ENCODE assay signal across 33 mouse cellular contexts in genomic region chr11:57813641-57814040, GRCm38 (mm10). TPM values are rescaled to one million over a fixed set of nuclear protein-coding genes. Genes with fewer than 3 reads are reported as not detected.
"Had no signal": no experiment of that assay in that cellular context is flagged by ENCODE, and none has a peak within 500 bp of the region (broad histone marks: within the 10 kb centered on the region; RNA-seq: fewer than 3 reads in every experiment).

No protein-coding gene starts in this region.

- H3K27ac ChIP-seq: heart, adult 2 months; hindbrain, embryonic 13.5 days; hindbrain, embryonic 15.5 days; hindbrain, postnatal 0 days; kidney, embryonic 15.5 days; kidney, postnatal 0 days; left cerebral cortex, adult 2 months; limb, embryonic 10.5 days; limb, embryonic 12.5 days; liver, embryonic 15.5 days had no signal

- H3K9ac ChIP-seq: hindbrain, embryonic 13.5 days; hindbrain, embryonic 15.5 days; kidney, embryonic 15.5 days; limb, embryonic 12.5 days; liver, embryonic 12.5 days; liver, embryonic 15.5 days; liver, postnatal 0 days had no signal

- DNase-seq: gastrocnemius, postnatal 14 days; gastrocnemius, postnatal 36 days; heart, adult 2 months; heart, postnatal 10 days; kidney, adult 11 months; kidney, adult 2 months; kidney, adult 9 months; kidney, postnatal 14 days; kidney, postnatal 36 days; layer of hippocampus, postnatal 36 days; liver, postnatal 0 days had no signal

- H3K9me3 ChIP-seq: hindbrain, embryonic 13.5 days; hindbrain, embryonic 15.5 days; kidney, embryonic 15.5 days; limb, embryonic 10.5 days; limb, embryonic 12.5 days; liver, embryonic 12.5 days; liver, embryonic 15.5 days had no signal

- H3K4me2 ChIP-seq: hindbrain, embryonic 13.5 days; hindbrain, embryonic 15.5 days; kidney, embryonic 15.5 days; limb, embryonic 12.5 days; liver, embryonic 12.5 days; liver, embryonic 15.5 days had no signal

- ATAC-seq: hindbrain, postnatal 0 days; intestine, embryonic 16.5 days; liver, embryonic 12.5 days; liver, postnatal 0 days had no signal

- H3K4me1 ChIP-seq: hindbrain, embryonic 13.5 days; hindbrain, embryonic 15.5 days had no signal

- H3K4me3 ChIP-seq: heart, adult 2 months; hindbrain, embryonic 13.5 days; hindbrain, embryonic 15.5 days; kidney, embryonic 15.5 days; left cerebral cortex, adult 2 months; limb, embryonic 10.5 days; limb, embryonic 12.5 days; liver, embryonic 12.5 days; liver, embryonic 15.5 days had no signal

- H3K27me3 ChIP-seq: hindbrain, embryonic 13.5 days; hindbrain, embryonic 15.5 days had no signal

RNA-seq across cellular contexts. Expression of gene Hand1, which starts 19.0 kb away (rescaled TPM):
- total RNA-seq: gastrocnemius, adult 18-20 months; gastrocnemius, adult 8-10 months; gastrocnemius, postnatal 14 days; gastrocnemius, postnatal 36 days; heart, adult 2 months; heart, postnatal 25 days; hematopoietic stem cell, adult 5-6 weeks; hindbrain, postnatal 0 days; layer of hippocampus, adult 18-20 months; layer of hippocampus, postnatal 14 days; layer of hippocampus, postnatal 36 days; left cerebral cortex, adult 2 months; left cerebral cortex, postnatal 14 days; left cerebral cortex, postnatal 36 days; liver, adult 2 months had no signal
- polyA plus RNA-seq: gonadal fat pad, adult 2 months; heart, adult 2 months; hindbrain, embryonic 11.5 days; hindbrain, embryonic 13.5 days; hindbrain, embryonic 15.5 days; hindbrain, postnatal 0 days; liver, adult 2 months had no signal
